Mouse (Mus musculus): Measurements from ENCODE around the gene Rpl10. TPM values are rescaled to one million over a fixed set of nuclear protein-coding genes. Genes with fewer than 3 reads are reported as not detected.
A peak's percentile ranks its signal among the peaks of the same experiment; 100 is the strongest.

Gene Rpl10
- total and polyA plus RNA-seq, 3 experiments, result 459 to 3,697 (median 3,137) TPM

DNA sequence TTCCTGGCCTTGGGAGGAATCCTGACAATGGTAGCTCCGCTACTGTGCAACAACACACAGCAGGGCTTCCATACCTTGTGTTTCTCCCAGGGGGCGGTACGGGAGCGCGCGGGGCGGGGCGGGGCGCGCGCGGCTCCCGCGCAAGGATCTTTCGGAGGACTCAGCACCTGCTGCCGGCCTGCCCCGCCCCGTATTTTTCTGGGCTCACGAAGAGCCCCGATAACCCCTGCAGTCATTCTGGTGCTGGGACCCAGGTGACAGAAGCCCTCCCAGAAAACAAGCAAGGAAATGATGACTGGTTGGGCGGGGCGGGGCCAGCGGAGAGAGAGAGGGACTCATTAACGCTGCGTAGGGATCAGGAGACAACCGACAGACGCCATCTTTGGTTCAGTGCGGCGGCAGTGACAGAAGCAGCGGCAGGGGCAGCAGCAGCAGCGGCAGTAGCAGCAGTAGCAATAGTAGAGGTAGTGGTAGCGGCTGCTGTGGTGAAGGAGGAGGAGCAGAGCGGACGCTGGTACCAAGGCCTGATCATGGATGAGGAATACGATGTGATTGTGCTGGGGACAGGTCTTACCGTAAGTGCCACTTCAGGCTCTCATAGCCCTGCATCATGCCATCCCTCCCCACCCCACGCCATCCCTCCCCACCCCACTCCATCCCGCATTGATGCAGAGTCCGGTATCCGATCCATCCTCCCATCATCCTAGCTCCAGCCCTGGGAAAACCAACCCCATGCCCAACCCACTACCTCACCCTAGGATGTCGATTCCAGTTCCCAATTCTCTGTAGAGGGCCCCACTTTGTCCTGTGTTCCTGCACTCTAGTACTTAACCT is 34.5 kb downstream of the Rpl10 start, which contains the start of gene Gdi1:
Gene Gdi1, plus strand, starts transcription at position 132 of the 834 bp plus-strand sequence.
- H3K9me3 ChIP-seq (replicated peaks; ENCODE audit: low read length), result no peaks in the 10 kb centered on the region
- no peaks in the 10 kb centered on the region for H3K27me3 ChIP-seq (replicated peaks)
- H3K4me1 ChIP-seq (ENCODE audit: control insufficient read depth in 1 of 2, insufficient read depth in 2 of 2), result peaks cover 0 to 32% of the 10 kb centered on the region in 2 experiments; a peak in 1 of 4 replicates
- dilution Hi-C loops (cut with MboI; ENCODE audit: extremely low pct_ligation_motif_present, extremely low pct_unique_long_range_greater_than_20kb, low sequenced_read_pairs) (no loop called here), in situ Hi-C loops (cut with MboI; ENCODE audit: low pct_ligation_motif_present, low pct_unique_long_range_greater_than_20kb, low sequenced_read_pairs) (no loop called here)
- peaks cover 71 to 81% of the 10 kb centered on the region in 2 experiments for H3K36me3 ChIP-seq (replicated peaks in 1 of 2; ENCODE audit: control insufficient read depth in 1 of 2, insufficient read depth in 1 of 2, low read length in 1 of 2)
- peak; percentile 61 for DNase-seq (ENCODE audit: extremely low read depth)
- peak; percentile 85 for TF ChIP-seq TCF12 (IDR thresholded peaks at IDR 0.05; ENCODE audit: low read depth, low read length)
- no peak for TF ChIP-seq RAD21 (IDR thresholded peaks at IDR 0.05; ENCODE audit: low read depth, low read length)
- peak; percentile 66; the same call in 1 of the 2 replicates for TF ChIP-seq SIN3A (IDR thresholded peaks at IDR 0.05; ENCODE audit: low read length)
- 0 out of 2 replicates have a peak, but pooled peaks have one; percentile 39 for TF ChIP-seq CHD2 (IDR thresholded peaks at IDR 0.05; ENCODE audit: low read length)
- no peak for TF ChIP-seq IRF4 (IDR thresholded peaks at IDR 0.05; ENCODE audit: low read depth, low read length)
- peak; percentile 61 for TF ChIP-seq NRF1 (IDR thresholded peaks at IDR 0.05; ENCODE audit: low read depth, low read length)
- TF ChIP-seq MAX (IDR thresholded peaks at IDR 0.05; ENCODE audit: low read length), result no peak
- no peak for TF ChIP-seq ZC3H11A (IDR thresholded peaks at IDR 0.05; ENCODE audit: low read depth, low read length)
- TF ChIP-seq JUND (conservative IDR thresholded peaks at IDR 0.05; ENCODE audit: low read depth, low read length), result no peak
- TF ChIP-seq MEF2A (IDR thresholded peaks at IDR 0.05; ENCODE audit: borderline replicate concordance, low read depth, low read length), result 0 out of 2 replicates have a peak, but pooled peaks have one; percentile 18
- TF ChIP-seq POLR2AphosphoS2 (IDR thresholded peaks at IDR 0.05; ENCODE audit: low read depth, low read length), result peak; percentile 78; the same call in 1 of the 2 replicates
- TF ChIP-seq POLR2A (IDR thresholded peaks at IDR 0.05; ENCODE audit: low read depth, low read length), result peak; percentile 84
- peak; percentile 65; the same call in 1 of the 2 replicates for TF ChIP-seq TBP (conservative IDR thresholded peaks at IDR 0.05; ENCODE audit: low read depth, low read length)
- no peak for TF ChIP-seq ZKSCAN1 (IDR thresholded peaks at IDR 0.05; ENCODE audit: borderline replicate concordance, low read depth, low read length)
- TF ChIP-seq MXI1 (IDR thresholded peaks at IDR 0.05; ENCODE audit: low read depth, low read length), result no peak
- TF ChIP-seq KAT2A (IDR thresholded peaks at IDR 0.05; ENCODE audit: insufficient replicate concordance, low read length), result peak; percentile 87; the same call in 1 of the 2 replicates
- TF ChIP-seq NELFE (IDR thresholded peaks at IDR 0.05; ENCODE audit: low read depth, low read length), result peak; percentile 72; the same call in 1 of the 2 replicates
- H3K4me2 ChIP-seq (ENCODE audit: insufficient read depth, low read depth, poor library complexity, severe bottlenecking), result peak within 1 kb of the TSS; percentile 62
- H3K9ac ChIP-seq (ENCODE audit: insufficient read depth, low read depth), result peak within 1 kb of the TSS; percentile 75
- H3K27ac ChIP-seq (ENCODE audit: insufficient read depth, low read depth), result peak within 1 kb of the TSS; percentile 62
- H3K4me3 ChIP-seq (replicated peaks in 1 of 3; ENCODE audit: low read depth in 2 of 3, low read length in 2 of 3, poor library complexity in 1 of 3), result peak within 1 kb of the TSS; percentile 65 to 85 (median 69)
- H3K79me2 ChIP-seq (replicated peaks; ENCODE audit: control insufficient read depth, extremely low read depth, insufficient read depth, poor library complexity, severe bottlenecking), result peaks cover 20% of the 10 kb centered on the region

Data from CH12.LX (cell line).